Mouse (Mus musculus): ENCODE results near the gene Tgfa. TPM values are rescaled to one million over a fixed set of nuclear protein-coding genes. Genes with fewer than 3 reads are reported as not detected.

Gene Tgfa
- total RNA-seq, 1 experiment, result 2.2 TPM

DNA sequence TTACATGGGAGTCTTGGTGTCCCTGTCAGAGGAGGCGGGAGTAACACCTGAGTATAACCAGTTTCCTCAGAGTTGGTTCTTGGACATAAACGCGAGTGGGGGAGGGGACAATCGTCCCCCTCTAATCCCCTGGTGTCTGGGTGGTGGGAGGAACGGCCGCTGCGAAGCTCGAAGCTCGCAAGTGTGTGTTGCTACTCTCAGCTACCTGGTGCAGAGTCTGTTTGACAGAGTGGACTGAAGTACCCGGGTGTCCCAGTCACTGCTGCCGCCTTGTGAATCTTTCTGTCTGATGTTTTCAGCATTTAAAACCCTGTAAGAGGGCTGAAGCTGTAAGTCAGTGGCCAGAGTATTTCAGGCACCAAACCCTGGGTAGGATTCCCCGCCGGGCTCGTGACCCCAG lies 1.0 kb downstream of the Tgfa start:
- TF ChIP-seq CHD2 (IDR thresholded peaks at IDR 0.05; ENCODE audit: low read depth, low read length), result no peak
- no peak for TF ChIP-seq HCFC1 (IDR thresholded peaks at IDR 0.05; ENCODE audit: borderline replicate concordance, insufficient read depth, low read length)
- TF ChIP-seq ZNF384 (IDR thresholded peaks at IDR 0.05; ENCODE audit: low read depth, low read length), result no peak
- TF ChIP-seq ZC3H11A (IDR thresholded peaks at IDR 0.05; ENCODE audit: borderline replicate concordance, low read depth, low read length), result no peak
- no peak for TF ChIP-seq MAFK (IDR thresholded peaks at IDR 0.05; ENCODE audit: insufficient read depth, low read depth, low read length)
- Histone ChIP-seq H3K4me3 (ENCODE audit: insufficient read depth in 1 of 2, low read depth in 1 of 2, low read length in 2 of 2, poor library complexity in 1 of 2, severe bottlenecking in 1 of 2) (peak overlapping the region in 1 of 2 experiments; percentile 95; a peak in 2 of 4 replicates), H3K9me3 (ENCODE audit: control insufficient read depth, insufficient read depth, low read depth, low read length) (no peaks in the 10 kb centered on the region), H3K4me1 (ENCODE audit: control insufficient read depth in 2 of 2, insufficient read depth in 2 of 2, low read length in 2 of 2, poor library complexity in 1 of 2) (peaks cover 0 to 2% of the 10 kb centered on the region in 2 experiments; a peak in 2 of 4 replicates), H3K9ac (ENCODE audit: insufficient read depth, low read depth, low read length, poor library complexity, severe bottlenecking) (no peak overlapping the region), H3K27ac (ENCODE audit: insufficient read depth, low read depth, low read length, poor library complexity, severe bottlenecking) (no peak overlapping the region), H3K36me3 (ENCODE audit: control insufficient read depth, insufficient read depth, low read length, poor library complexity, severe bottlenecking) (no peaks in the 10 kb centered on the region)
- DNase-seq (ENCODE audit: low read depth, low spot score), result no peak
- in situ Hi-C loops (cut with MboI; ENCODE audit: low sequenced_read_pairs in 2 of 2, unreplicated experiment in 2 of 2), result no loop called here

DNA sequence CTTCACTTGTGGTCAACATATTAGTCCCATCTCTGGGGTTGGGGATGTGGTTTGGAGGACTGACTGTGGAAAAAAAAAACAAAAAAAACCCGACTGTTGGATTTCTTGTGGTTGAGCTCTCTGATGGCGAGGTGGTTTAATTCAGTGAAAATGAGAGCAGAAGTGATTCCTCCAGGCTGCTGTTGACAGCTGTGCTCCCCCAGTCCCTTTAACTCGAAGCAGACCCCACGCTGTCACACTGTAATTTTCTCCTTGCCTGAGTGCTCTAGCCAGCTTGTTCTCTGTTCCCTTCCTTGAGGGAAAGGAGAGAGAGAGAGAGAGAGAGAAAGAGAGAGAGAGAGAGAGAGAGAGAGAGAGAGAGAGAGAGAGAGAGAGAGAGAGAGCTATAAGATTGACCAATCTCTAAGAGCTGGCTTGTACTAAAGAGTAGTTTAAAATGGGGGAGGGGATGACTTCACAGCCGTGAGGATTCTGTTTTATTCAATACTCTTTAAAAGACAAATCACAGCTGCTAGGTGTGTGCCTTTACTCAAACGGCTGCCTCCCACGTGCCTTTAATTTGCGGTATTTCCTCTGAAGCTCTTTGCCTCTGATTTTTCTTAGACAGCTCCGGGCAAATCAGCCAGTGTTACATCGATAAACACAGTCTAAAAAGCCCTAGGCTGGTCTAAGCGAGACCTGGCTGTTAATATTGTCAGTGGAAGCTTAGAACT lies 2.3 kb downstream of the Tgfa start:
- Histone ChIP-seq H3K27ac (ENCODE audit: insufficient read depth, low read depth, low read length, poor library complexity, severe bottlenecking) (no peak overlapping the region), H3K4me3 (ENCODE audit: insufficient read depth in 1 of 2, low read depth in 1 of 2, low read length in 2 of 2, poor library complexity in 1 of 2, severe bottlenecking in 1 of 2) (no peak overlapping the region), H3K4me1 (ENCODE audit: control insufficient read depth in 2 of 2, insufficient read depth in 2 of 2, low read length in 2 of 2, poor library complexity in 1 of 2) (peaks cover 0 to 2% of the 10 kb centered on the region in 2 experiments; a peak in 2 of 4 replicates), H3K36me3 (ENCODE audit: control insufficient read depth, insufficient read depth, low read length, poor library complexity, severe bottlenecking) (no peaks in the 10 kb centered on the region), H3K9me3 (ENCODE audit: control insufficient read depth, insufficient read depth, low read depth, low read length) (no peaks in the 10 kb centered on the region), H3K9ac (ENCODE audit: insufficient read depth, low read depth, low read length, poor library complexity, severe bottlenecking) (no peak overlapping the region)
- no peak for DNase-seq (ENCODE audit: low read depth, low spot score)
- in situ Hi-C loops (cut with MboI; ENCODE audit: low sequenced_read_pairs in 2 of 2, unreplicated experiment in 2 of 2), result no loop called here
- TF ChIP-seq MAFK (IDR thresholded peaks at IDR 0.05; ENCODE audit: insufficient read depth, low read depth, low read length), result no peak
- TF ChIP-seq ZNF384 (IDR thresholded peaks at IDR 0.05; ENCODE audit: low read depth, low read length), result no peak
- TF ChIP-seq ZC3H11A (IDR thresholded peaks at IDR 0.05; ENCODE audit: borderline replicate concordance, low read depth, low read length), result no peak

DNA sequence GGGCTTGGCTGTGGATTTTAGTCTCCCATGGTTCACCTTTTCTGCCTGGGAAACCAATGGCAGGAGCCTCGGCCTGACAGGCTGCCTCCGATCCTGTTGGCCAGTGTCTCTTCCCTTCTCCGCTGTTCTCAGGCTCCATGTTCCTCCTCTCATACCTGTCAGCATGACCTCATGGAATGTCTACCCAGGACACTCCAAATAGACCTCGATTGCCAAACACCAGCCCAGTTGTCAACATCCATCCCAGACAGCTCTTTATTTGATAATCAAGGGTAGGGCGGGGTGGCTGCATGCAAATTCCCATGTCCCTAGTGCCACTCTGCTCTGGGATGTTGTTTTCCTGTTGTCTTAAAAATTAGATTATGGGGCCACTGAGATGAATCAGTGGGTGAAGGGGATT lies 5.9 kb downstream of the Tgfa start:
- no peak overlapping the region for H3K9ac ChIP-seq (ENCODE audit: insufficient read depth, low read depth, low read length, poor library complexity, severe bottlenecking)
- no peaks in the 10 kb centered on the region for H3K4me1 ChIP-seq (ENCODE audit: control insufficient read depth in 2 of 2, insufficient read depth in 2 of 2, low read length in 2 of 2, poor library complexity in 1 of 2)
- TF ChIP-seq HCFC1 (IDR thresholded peaks at IDR 0.05; ENCODE audit: borderline replicate concordance, insufficient read depth, low read length) (no peak), ZC3H11A (IDR thresholded peaks at IDR 0.05; ENCODE audit: borderline replicate concordance, low read depth, low read length) (no peak), CHD2 (IDR thresholded peaks at IDR 0.05; ENCODE audit: low read depth, low read length) (no peak), ZNF384 (IDR thresholded peaks at IDR 0.05; ENCODE audit: low read depth, low read length) (no peak), MAFK (IDR thresholded peaks at IDR 0.05; ENCODE audit: insufficient read depth, low read depth, low read length) (no peak)
- H3K27ac ChIP-seq (ENCODE audit: insufficient read depth, low read depth, low read length, poor library complexity, severe bottlenecking), result no peak overlapping the region
- in situ Hi-C loops (cut with MboI; ENCODE audit: low sequenced_read_pairs in 2 of 2, unreplicated experiment in 2 of 2), result no loop called here
- H3K4me3 ChIP-seq (ENCODE audit: insufficient read depth in 1 of 2, low read depth in 1 of 2, low read length in 2 of 2, poor library complexity in 1 of 2, severe bottlenecking in 1 of 2), result no peak overlapping the region
- H3K36me3 ChIP-seq (ENCODE audit: control insufficient read depth, insufficient read depth, low read length, poor library complexity, severe bottlenecking), result no peaks in the 10 kb centered on the region
- DNase-seq (ENCODE audit: low read depth, low spot score), result no peak
- H3K9me3 ChIP-seq (ENCODE audit: control insufficient read depth, insufficient read depth, low read depth, low read length), result no peaks in the 10 kb centered on the region

DNA sequence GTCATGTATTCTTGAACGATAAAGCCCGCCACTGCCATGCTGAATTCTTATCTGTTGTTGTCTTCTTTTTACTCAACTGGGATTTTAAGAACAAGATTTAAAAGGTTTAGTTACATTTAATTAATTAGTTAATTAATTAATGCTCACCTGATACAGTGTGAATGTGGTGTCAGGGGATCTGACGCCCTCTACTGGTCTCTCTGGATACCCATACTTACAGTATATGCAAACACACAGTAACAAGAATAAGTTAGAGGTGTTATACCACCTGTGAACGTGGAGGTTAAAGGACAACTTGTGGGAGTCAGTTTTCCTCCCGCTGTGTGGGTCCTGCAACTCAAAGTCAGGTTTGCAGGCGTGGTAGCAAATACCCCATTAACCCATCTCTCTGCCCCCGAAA lies 8.1 kb downstream of the Tgfa start:
- Histone ChIP-seq H3K9ac (ENCODE audit: insufficient read depth, low read depth, low read length, poor library complexity, severe bottlenecking) (no peak overlapping the region), H3K36me3 (ENCODE audit: control insufficient read depth, insufficient read depth, low read length, poor library complexity, severe bottlenecking) (no peaks in the 10 kb centered on the region), H3K9me3 (ENCODE audit: control insufficient read depth, insufficient read depth, low read depth, low read length) (no peaks in the 10 kb centered on the region), H3K27ac (ENCODE audit: insufficient read depth, low read depth, low read length, poor library complexity, severe bottlenecking) (no peak overlapping the region), H3K4me1 (ENCODE audit: control insufficient read depth in 2 of 2, insufficient read depth in 2 of 2, low read length in 2 of 2, poor library complexity in 1 of 2) (no peaks in the 10 kb centered on the region), H3K4me3 (ENCODE audit: insufficient read depth in 1 of 2, low read depth in 1 of 2, low read length in 2 of 2, poor library complexity in 1 of 2, severe bottlenecking in 1 of 2) (no peak overlapping the region)
- TF ChIP-seq ZC3H11A (IDR thresholded peaks at IDR 0.05; ENCODE audit: borderline replicate concordance, low read depth, low read length) (no peak), HCFC1 (IDR thresholded peaks at IDR 0.05; ENCODE audit: borderline replicate concordance, insufficient read depth, low read length) (no peak), CHD2 (IDR thresholded peaks at IDR 0.05; ENCODE audit: low read depth, low read length) (no peak), ZNF384 (IDR thresholded peaks at IDR 0.05; ENCODE audit: low read depth, low read length) (no peak), MAFK (IDR thresholded peaks at IDR 0.05; ENCODE audit: insufficient read depth, low read depth, low read length) (no peak)
- in situ Hi-C loops (cut with MboI; ENCODE audit: low sequenced_read_pairs in 2 of 2, unreplicated experiment in 2 of 2), result no loop called here
- no peak for DNase-seq (ENCODE audit: low read depth, low spot score)

Data from ES-E14 (cell line).